Mouse (Mus musculus) thymus, postnatal 25 days (tissue): Measurements from ENCODE around the gene Nufip1.
A peak's percentile ranks its signal among the peaks of the same experiment; 100 is the strongest.
"Not testable (repeated sequence)": the region's sequence is repeated elsewhere in the genome, so short reads cannot be mapped to it uniquely, and the experiment has no call there.

Source experiments
- DNase-seq: peaks from one replicate; pipeline ENCODE4 v3.0.0; 2022

Nufip1 gene

GRCm38 (mm10) chr14:76145868-76146267 is 35.2 kb downstream of the Nufip1 start:
- DNase-seq = no peak

DNA sequence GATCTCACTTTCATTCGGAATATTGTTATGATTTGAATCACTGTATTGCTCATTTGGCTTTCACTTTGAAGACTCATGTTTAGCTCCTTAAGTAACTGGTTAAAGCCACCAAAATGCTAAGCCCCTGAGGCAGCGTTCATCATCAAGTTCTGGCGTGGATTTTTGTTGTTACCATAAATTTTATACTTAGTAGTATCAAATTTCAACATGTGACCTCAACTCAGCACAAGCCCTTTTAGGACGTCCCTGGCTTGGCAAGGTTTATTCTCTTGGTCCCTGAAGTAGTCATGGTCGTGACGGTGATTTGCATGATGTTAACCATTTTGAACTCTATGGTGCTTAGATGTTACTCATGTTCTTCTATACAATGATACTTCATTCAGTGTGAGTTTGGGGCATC is 36.4 kb downstream of the Nufip1 start:
- DNase-seq = no peak

DNA sequence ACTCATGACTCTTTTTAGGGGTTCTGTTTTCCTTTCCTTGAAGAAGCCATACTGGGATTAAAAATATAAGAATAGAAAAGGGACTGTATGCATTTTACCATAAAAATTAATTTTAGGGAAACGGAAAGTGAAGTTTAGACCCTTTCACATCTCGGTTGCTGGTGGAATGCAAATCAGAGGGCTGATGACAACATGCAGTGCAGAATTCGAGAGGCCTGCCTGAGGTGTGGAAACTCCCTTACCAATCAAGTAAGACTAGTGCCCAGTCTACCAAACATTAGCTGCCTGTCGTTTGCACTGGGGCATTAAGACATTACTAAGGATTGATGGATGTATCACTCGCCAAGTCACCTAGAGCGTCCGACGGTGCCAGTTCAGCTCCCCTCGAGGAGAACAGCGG is 37.6 kb downstream of the Nufip1 start:
- DNase-seq = no peak

DNA sequence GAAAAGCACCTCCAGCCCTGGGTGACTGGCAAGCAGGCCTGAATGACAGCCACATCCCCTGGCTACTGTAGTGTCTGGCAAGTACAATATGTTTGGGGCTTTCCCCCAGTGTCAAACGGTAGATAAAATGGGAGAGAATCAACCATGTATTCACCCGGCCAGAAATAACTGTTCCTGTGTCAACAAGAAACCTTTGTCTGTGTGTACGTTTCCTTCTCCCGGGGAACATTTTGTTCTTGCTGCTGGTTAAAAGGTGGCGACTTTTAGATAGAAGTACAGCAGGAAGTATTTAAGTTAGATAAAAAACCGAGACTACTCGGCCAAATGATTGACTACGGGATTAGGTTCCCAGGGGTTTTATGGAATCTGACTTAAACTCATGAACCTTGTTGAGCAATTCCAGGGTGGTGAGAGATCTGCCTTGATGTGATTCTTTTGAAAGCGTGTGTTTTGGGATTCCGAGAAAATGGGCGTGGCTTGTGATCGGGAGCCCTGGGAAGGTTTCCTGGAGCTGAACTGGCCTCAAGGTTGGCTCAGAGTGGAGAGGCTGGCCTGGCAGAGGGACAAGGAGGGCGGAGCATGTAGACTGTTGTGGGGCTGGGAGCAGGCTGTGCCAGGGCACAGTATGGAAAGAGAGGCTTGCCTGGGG is 39.0 kb downstream of the Nufip1 start:
- no peak for DNase-seq

GRCm38 (mm10) chr14:76150499-76150898 is 39.8 kb downstream of the Nufip1 start:
- no peak for DNase-seq

- DNase-seq = no peak
Measured at GRCm38 (mm10) chr14:76151011-76151410, 40.3 kb downstream of the Nufip1 start.

- no peak for DNase-seq
Measured at GRCm38 (mm10) chr14:76151820-76152161, 41.1 kb downstream of the Nufip1 start.

GRCm38 (mm10) chr14:76152162-76153002 is 41.7 kb downstream of the Nufip1 start:
- peak; percentile 92 for DNase-seq

DNA sequence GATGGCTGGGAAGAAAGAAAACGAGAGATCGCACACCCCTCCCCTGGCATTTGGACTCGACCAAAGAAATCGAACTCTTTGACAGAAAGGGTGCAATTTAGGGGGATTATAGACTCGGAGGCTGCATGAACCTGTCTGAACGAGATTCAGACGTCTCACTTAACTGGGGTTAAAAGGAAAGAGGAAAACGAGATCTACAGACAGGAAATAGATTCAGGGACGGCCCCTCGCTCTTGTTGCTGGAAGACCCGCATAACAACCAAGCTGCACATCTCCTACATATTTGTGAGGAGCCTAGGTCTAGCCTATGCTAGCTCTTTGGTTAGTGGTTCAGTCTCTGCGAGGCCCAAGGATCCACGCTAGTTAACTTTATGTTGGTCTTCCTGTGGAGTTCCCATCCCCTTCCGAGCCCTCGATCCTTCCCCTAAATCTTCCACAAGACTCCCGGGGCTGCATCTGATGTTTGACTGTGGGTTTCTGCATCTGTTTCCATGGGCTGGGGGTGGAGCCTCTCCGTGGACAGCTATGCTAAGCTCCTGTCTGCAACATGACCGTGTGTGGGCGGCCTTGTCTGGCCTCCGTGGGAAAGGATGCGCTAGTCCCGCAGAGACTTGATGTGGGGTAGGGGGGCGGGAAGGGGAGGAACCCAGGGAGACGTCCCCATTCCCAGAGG is 42.4 kb downstream of the Nufip1 start:
- DNase-seq = no peak

DNA sequence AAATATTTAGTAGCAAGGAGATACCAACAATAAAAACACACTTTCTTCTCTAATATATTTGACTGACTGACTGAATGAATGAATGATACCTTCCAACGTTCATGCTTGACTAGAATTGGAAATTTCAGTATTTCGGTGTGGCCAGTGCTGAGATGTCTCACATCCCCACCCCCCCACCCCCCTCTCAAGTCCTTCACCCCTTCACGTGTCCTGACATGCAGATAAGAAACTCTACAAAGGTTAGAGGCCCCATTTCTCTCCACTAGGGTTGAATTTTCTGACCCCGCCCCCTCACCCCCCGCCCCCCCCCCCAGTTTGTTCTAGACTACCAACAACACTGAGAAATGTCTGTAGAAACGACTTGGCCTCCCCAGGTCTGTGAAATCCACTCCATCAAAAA is 43.1 kb downstream of the Nufip1 start:
- no peak for DNase-seq

GRCm38 (mm10) chr14:76158192-76158785 is 47.6 kb downstream of the Nufip1 start:
- no peak for DNase-seq

DNA sequence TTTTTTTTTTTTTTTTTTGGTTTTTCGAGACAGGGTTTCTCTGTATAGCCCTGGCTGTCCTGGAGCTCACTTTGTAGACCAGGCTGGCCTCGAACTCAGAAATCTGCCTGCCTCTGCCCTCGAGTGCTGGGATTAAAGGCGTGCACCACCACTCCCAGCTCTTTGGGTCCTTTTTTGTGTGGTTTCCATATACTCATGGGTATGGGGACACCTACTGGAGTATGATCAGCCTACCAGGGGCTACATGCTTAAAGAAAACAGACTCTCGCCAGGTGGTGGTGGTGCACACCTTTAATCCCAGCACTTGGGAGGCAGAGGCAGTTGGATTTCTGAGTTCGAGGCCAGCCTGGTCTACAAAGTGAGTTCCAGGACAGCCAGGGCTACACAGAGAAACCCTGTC is 49.9 kb downstream of the Nufip1 start:
- not testable (repeated sequence) for DNase-seq

GRCm38 (mm10) chr14:76164236-76164635 is 53.5 kb downstream of the Nufip1 start:
- DNase-seq = no peak

GRCm38 (mm10) chr14:76164904-76165755 is 54.4 kb downstream of the Nufip1 start:
- DNase-seq = no peak

GRCm38 (mm10) chr14:76169876-76170466 is 59.3 kb downstream of the Nufip1 start:
- DNase-seq = no peak

DNA sequence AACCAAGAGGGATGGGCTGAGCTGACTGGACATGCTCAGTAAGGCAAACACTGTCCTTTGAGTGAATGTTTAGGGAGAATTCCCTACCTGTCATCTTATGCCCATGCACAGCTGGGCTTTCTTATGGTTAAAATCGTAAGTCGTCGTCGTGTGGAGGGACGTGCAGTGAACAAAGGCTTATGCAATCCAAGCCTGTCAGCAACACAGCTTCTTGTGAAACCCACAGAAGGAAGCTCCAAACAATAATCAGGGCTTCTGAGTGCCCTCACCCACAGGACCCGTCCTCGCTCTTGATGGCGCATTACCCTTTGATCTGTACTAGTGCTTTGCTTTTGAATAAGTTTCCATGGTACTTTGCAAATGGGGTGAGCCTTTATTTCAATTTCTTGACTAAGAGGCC is 60.6 kb downstream of the Nufip1 start:
- DNase-seq = no peak

- no peak for DNase-seq
Measured at GRCm38 (mm10) chr14:76174328-76174727, 63.6 kb downstream of the Nufip1 start.

GRCm38 (mm10) chr14:76175808-76176207 is 65.1 kb downstream of the Nufip1 start:
- DNase-seq = no peak

DNA sequence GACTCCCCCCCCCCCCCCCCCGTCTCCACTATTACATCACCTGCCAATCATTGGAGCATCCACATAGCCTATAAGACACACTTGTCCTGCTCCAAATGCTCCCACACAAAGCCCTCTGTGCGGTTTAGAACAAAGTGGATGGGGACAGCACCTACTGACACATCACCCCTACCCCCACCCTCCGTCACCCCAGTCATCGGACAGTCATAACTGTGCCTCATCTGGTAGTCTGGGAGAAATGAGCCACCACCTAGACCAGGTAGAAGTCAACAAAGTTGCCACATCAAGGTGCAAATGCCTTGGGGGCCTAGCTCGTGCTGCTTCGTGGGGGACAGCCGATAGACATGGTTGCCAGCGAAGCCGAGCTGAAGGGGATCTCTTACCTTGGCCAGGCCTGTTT is 66.5 kb downstream of the Nufip1 start:
- DNase-seq = no peak

GRCm38 (mm10) chr14:76178447-76178846 is 67.8 kb downstream of the Nufip1 start:
- no peak for DNase-seq

GRCm38 (mm10) chr14:76179343-76179742 is 68.7 kb downstream of the Nufip1 start:
- DNase-seq = no peak

- DNase-seq = no peak
Measured at GRCm38 (mm10) chr14:76185358-76185757, 74.7 kb downstream of the Nufip1 start.
